In genomic region chr2:33846635-33847034, GRCm38 (mm10) we compare ENCODE assay signal across 9 mouse cellular contexts. TPM values are rescaled to one million over a fixed set of nuclear protein-coding genes. Genes with fewer than 3 reads are reported as not detected.
DNase-seq lines count a peak whose midpoint lies in the region; ATAC-seq and TF ChIP-seq lines count a peak whose summit lies in the region.
"Had no signal": no experiment of that assay in that cellular context is flagged by ENCODE, and none has a peak within 500 bp of the region (broad histone marks: within the 10 kb centered on the region; RNA-seq: fewer than 3 reads in every experiment).

No protein-coding gene starts in this region.

- 0 out of 2 replicates have a peak overlapping the region, but pooled peaks have one; percentile 15 for H3K9ac ChIP-seq in hindbrain, embryonic 11.5 days (ENCODE audit: low read depth, low read length)
- no peak overlapping the region for H3K9ac ChIP-seq in liver, embryonic 14.5 days (replicated peaks)
- H3K9ac ChIP-seq: neural tube, embryonic 12.5 days had no signal

- H3K9me3 ChIP-seq in hindbrain, embryonic 11.5 days (ENCODE audit: control insufficient read depth, low read length), result no peaks in the 10 kb centered on the region
- H3K9me3 ChIP-seq in liver, embryonic 14.5 days (ENCODE audit: control insufficient read depth, low read length), result no peaks in the 10 kb centered on the region
- H3K9me3 ChIP-seq: neural tube, embryonic 12.5 days had no signal

- TF ChIP-seq CTCF in thymus, adult 2 months (IDR thresholded peaks at IDR 0.05; ENCODE audit: borderline replicate concordance, control insufficient read depth, extremely low read depth, insufficient read depth, low read length, poor library complexity), result no peak
- TF ChIP-seq CTCF in liver, embryonic 14.5 days (IDR thresholded peaks at IDR 0.05; ENCODE audit: low read depth), result no peak
- TF ChIP-seq CTCF in cerebellum, adult 2 months (IDR thresholded peaks at IDR 0.05; ENCODE audit: borderline replicate concordance, insufficient read depth, low read depth, low read length), result no peak

- no peaks in the 10 kb centered on the region; the same call in 1 of the 2 replicates for H3K36me3 ChIP-seq in thymus, adult 2 months (ENCODE audit: control insufficient read depth, insufficient read depth, low read length)
- H3K36me3 ChIP-seq in hindbrain, embryonic 11.5 days (ENCODE audit: control insufficient read depth, insufficient read depth, low read length), result 0 out of 2 replicates have a peak, but pooled peaks cover 3% of the 10 kb centered on the region
- H3K36me3 ChIP-seq in liver, embryonic 14.5 days (replicated peaks; ENCODE audit: control insufficient read depth, insufficient read depth, low read depth), result no peaks in the 10 kb centered on the region

- no peak for ATAC-seq in hindbrain, embryonic 11.5 days (ENCODE audit: low FRiP score)
- ATAC-seq in liver, embryonic 14.5 days (ENCODE audit: insufficient read depth), result no peak

- H3K27me3 ChIP-seq in thymus, adult 2 months (ENCODE audit: control insufficient read depth, insufficient read depth, low read length), result no peaks in the 10 kb centered on the region
- no peaks in the 10 kb centered on the region for H3K27me3 ChIP-seq in hindbrain, embryonic 11.5 days (ENCODE audit: control insufficient read depth, insufficient read depth, low read length)
- H3K27me3 ChIP-seq in liver, embryonic 14.5 days (ENCODE audit: control insufficient read depth, insufficient read depth, low read length), result no peaks in the 10 kb centered on the region
- H3K27me3 ChIP-seq in cerebellum, adult 2 months (ENCODE audit: control insufficient read depth, insufficient read depth, low read length), result no peaks in the 10 kb centered on the region
- H3K27me3 ChIP-seq: neural tube, embryonic 12.5 days had no signal

- no peak overlapping the region for H3K4me2 ChIP-seq in hindbrain, embryonic 11.5 days (replicated peaks; ENCODE audit: low read depth, low read length)
- no peak overlapping the region for H3K4me2 ChIP-seq in liver, embryonic 14.5 days (ENCODE audit: low read depth)
- H3K4me2 ChIP-seq: neural tube, embryonic 12.5 days had no signal

- no peak overlapping the region for H3K4me3 ChIP-seq in thymus, adult 2 months (ENCODE audit: control insufficient read depth, insufficient read depth, low read length)
- no peak overlapping the region for H3K4me3 ChIP-seq in hindbrain, embryonic 11.5 days (ENCODE audit: low read depth, low read length)
- H3K4me3 ChIP-seq in liver, embryonic 14.5 days (ENCODE audit: insufficient read depth in 1 of 2, low read depth in 2 of 2, low read length in 2 of 2), result no peak overlapping the region
- no peak overlapping the region for H3K4me3 ChIP-seq in cerebellum, adult 2 months (replicated peaks; ENCODE audit: insufficient read depth, low read depth, low read length)
- H3K4me3 ChIP-seq: erythroblast, embryonic 14.5 days; neural tube, embryonic 12.5 days had no signal

- WGBS in thymus, adult 2 months, result 7% methylated on average over 4 of the region's 4 CpGs
- WGBS in hindbrain, embryonic 11.5 days, result 50% methylated on average over 4 of the region's 4 CpGs
- WGBS in liver, embryonic 14.5 days (ENCODE audit: insufficient replicate concordance), result 64% methylated on average over 4 of the region's 4 CpGs
- WGBS in cerebellum, adult 2 months, result 58% methylated on average over 4 of the region's 4 CpGs

- peak; percentile 32 for DNase-seq in thymus, adult 2 months
- DNase-seq in thymus, postnatal 10 days (ENCODE audit: low spot score in 2 of 2), result no peak
- no peak for DNase-seq in hindbrain, embryonic 11.5 days (ENCODE audit: low spot score)
- DNase-seq in liver, embryonic 14.5 days (ENCODE audit: low read depth in 3 of 3, low spot score in 3 of 3), result no peak
- no peak for DNase-seq in right cerebral cortex, postnatal 14 days
- no peak for DNase-seq in cerebellum, postnatal 10 days
- no peak for DNase-seq in cerebellum, adult 2 months

- peak overlapping the region; percentile 64; the same call in 1 of the 2 replicates for H3K27ac ChIP-seq in thymus, adult 2 months (ENCODE audit: control insufficient read depth, insufficient read depth, low read length)
- H3K27ac ChIP-seq in hindbrain, embryonic 11.5 days (ENCODE audit: low read depth, low read length), result peak overlapping the region; percentile 36; the same call in 1 of the 2 replicates
- peak overlapping the region; percentile 32; the same call in 1 of the 2 replicates for H3K27ac ChIP-seq in liver, embryonic 14.5 days
- H3K27ac ChIP-seq in cerebellum, adult 2 months (ENCODE audit: insufficient read depth, low read length), result no peak overlapping the region
- H3K27ac ChIP-seq: neural tube, embryonic 12.5 days had no signal

- no peak for TF ChIP-seq POLR2A in thymus, adult 2 months (IDR thresholded peaks at IDR 0.05; ENCODE audit: control insufficient read depth, extremely low read depth, insufficient read depth, low read length, poor library complexity)
- no peak for TF ChIP-seq POLR2A in cerebellum, adult 2 months (IDR thresholded peaks at IDR 0.05; ENCODE audit: borderline replicate concordance, insufficient read depth, low read length)

- peaks cover 41% of the 10 kb centered on the region for H3K4me1 ChIP-seq in thymus, adult 2 months (replicated peaks; ENCODE audit: control insufficient read depth, insufficient read depth, low read length)
- peaks cover 2% of the 10 kb centered on the region; the same call in 1 of the 2 replicates for H3K4me1 ChIP-seq in hindbrain, embryonic 11.5 days (replicated peaks; ENCODE audit: control insufficient read depth, insufficient read depth, low read length)
- peaks cover 57 to 66% of the 10 kb centered on the region in 2 experiments for H3K4me1 ChIP-seq in liver, embryonic 14.5 days (replicated peaks; ENCODE audit: control insufficient read depth in 2 of 2, insufficient read depth in 2 of 2, low read length in 1 of 2)
- H3K4me1 ChIP-seq in cerebellum, adult 2 months (ENCODE audit: control insufficient read depth, insufficient read depth, low read length), result peaks cover 4% of the 10 kb centered on the region

- no peak for TF ChIP-seq EP300 in liver, embryonic 14.5 days (IDR thresholded peaks at IDR 0.05; ENCODE audit: low read depth)

RNA-seq across cellular contexts. Expression of gene Mvb12b, which starts 41.1 kb away (rescaled TPM):
- 79.3 and 94.9 TPM in 2 replicates for polyA plus RNA-seq in thymus, adult 2 months (2012; rRNA removed)
- 36.8 and 42.4 TPM in 2 replicates for polyA plus RNA-seq in hindbrain, embryonic 11.5 days (2014; fragmentation: Nextera tagmentation; extraction: Ambion mirVana)
- polyA plus RNA-seq in liver, embryonic 14.5 days (2012; rRNA removed), result 6.6 and 6.9 TPM in 2 replicates
- polyA plus RNA-seq in liver, embryonic 14.5 days (2014; fragmentation: Nextera tagmentation; extraction: Ambion mirVana), result 8.3 and 11.3 TPM in 2 replicates
- polyA plus RNA-seq in cerebellum, adult 2 months (2012; rRNA removed), result 68.4 and 70.8 TPM in 2 replicates
